Mouse (Mus musculus): ENCODE data around the gene S1pr5. TPM values are rescaled to one million over a fixed set of nuclear protein-coding genes. Genes with fewer than 3 reads are reported as not detected.

Gene S1pr5
- polyA plus RNA-seq, 1 experiment = 0.08 TPM

DNA sequence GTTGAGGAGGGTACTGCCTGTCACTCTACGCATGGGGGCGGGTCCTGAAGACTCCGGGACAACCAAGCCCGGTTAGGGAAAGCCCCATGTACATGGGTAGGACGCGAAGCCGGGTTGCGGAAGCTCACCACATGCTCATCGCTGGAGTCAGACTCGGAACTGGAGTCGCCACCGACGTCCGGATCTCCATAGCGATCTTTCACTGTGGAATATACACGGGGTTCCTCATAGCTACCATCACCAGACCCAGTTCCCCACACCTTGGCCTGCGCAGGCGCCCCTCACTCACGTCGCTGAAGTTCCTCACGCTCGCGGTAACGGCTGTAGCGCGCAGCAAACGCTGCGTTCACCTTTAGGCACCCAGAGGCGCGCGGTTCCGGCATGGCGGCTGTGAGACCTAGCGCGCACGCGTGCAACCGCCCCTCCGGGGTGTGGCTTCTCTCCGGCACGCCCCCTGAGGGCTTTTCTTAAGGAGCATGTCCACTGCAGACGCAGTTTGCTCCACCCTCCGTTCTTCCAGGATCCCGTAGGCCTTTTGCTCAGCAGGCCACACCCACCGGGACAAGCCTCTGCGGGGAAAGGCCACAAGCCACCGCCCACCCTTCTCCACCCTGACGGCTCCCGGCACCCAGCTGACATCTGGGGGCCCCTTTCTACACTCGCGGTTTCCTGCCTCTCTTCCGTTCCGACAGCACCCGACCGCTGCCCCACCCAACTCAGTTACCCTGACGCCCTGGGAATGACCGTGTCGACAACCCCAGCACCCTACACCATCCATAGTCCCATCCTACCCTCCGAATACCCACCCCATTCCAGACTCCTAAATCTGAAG lies 39.5 kb upstream of the S1pr5 start, which contains the start of gene Kri1:
TSS of gene Kri1 (minus strand) at position 399 of the 832 bp plus-strand sequence.
- H3K4me1 ChIP-seq (ENCODE audit: control insufficient read depth, insufficient read depth, insufficient read length, low read length) = peaks cover 9% of the 10 kb centered on the region
- TF ChIP-seq CTCF (IDR thresholded peaks at IDR 0.05; ENCODE audit: extremely low read depth, insufficient read length, insufficient replicate concordance, low read depth, low read length) (no peak), POLR2A (IDR thresholded peaks at IDR 0.05; ENCODE audit: low read depth, low read length) (peak; percentile 40)
- H3K36me3 ChIP-seq (ENCODE audit: control insufficient read depth, insufficient read depth, low read length) = peaks cover 7% of the 10 kb centered on the region; the same call in 1 of the 2 replicates
- WGBS = under 1% methylated on average over 59 of the region's 59 CpGs
- H3K27me3 ChIP-seq (ENCODE audit: control insufficient read depth, insufficient read depth, low read length) = no peaks in the 10 kb centered on the region
- peak within 1 kb of the TSS; percentile 76 for H3K4me3 ChIP-seq (ENCODE audit: low read depth, low read length)
- H3K27ac ChIP-seq (ENCODE audit: insufficient read depth, low read depth, low read length) = peak within 1 kb of the TSS; percentile 67

DNA sequence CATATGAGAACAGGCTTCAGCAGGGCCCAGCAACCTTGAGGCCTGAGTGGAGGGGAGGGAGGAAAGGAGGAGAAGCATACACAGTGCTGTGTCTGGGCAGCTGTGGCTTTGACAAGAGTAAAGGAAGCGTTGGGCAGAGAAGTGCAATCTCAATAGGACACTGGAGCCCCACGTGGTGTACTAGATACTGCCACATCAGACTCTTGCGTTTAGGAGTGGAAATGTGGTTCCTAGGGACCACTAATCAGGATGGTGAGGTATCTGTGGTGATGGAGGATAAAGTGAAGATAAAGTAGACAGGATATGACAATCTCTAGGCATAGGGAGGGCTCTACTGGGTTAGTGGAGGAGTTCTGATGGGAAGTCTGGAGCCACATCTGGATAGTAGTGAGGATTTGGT lies 38.5 kb upstream of the S1pr5 start:
- Histone ChIP-seq H3K27me3 (ENCODE audit: control insufficient read depth, insufficient read depth, low read length) (no peaks in the 10 kb centered on the region), H3K27ac (ENCODE audit: insufficient read depth, low read depth, low read length) (no peak overlapping the region), H3K4me1 (ENCODE audit: control insufficient read depth, insufficient read depth, insufficient read length, low read length) (peaks cover 9% of the 10 kb centered on the region), H3K36me3 (ENCODE audit: control insufficient read depth, insufficient read depth, low read length) (peaks cover 14% of the 10 kb centered on the region), H3K4me3 (ENCODE audit: low read depth, low read length) (no peak overlapping the region)
- no peak for TF ChIP-seq CTCF (IDR thresholded peaks at IDR 0.05; ENCODE audit: extremely low read depth, insufficient read length, insufficient replicate concordance, low read depth, low read length)
- no peak for TF ChIP-seq POLR2A (IDR thresholded peaks at IDR 0.05; ENCODE audit: low read depth, low read length)
- WGBS = 30% methylated on average over 3 of the region's 3 CpGs

DNA sequence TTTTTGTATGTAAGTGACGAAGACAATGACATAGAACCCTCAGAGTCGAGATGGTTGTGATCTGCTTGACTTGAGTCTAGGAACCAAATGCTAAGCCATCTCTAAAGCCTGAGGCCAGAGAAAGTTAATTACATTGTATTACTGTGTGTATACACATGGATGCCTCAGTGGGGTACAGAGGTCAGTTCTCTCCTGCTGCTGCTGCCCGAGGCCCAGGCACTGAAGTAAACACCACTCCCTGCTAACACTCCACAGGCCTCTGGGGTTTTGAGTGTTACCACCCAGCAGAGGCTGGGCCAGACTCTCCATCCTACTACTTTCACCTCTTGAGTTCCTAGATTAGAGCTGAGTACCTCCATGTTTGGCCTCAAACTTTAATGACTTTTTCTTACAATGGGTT lies 35.8 kb upstream of the S1pr5 start:
- Histone ChIP-seq H3K4me1 (ENCODE audit: control insufficient read depth, insufficient read depth, insufficient read length, low read length) (peaks cover 8% of the 10 kb centered on the region), H3K27me3 (ENCODE audit: control insufficient read depth, insufficient read depth, low read length) (no peaks in the 10 kb centered on the region), H3K36me3 (ENCODE audit: control insufficient read depth, insufficient read depth, low read length) (peaks cover 37% of the 10 kb centered on the region), H3K27ac (ENCODE audit: insufficient read depth, low read depth, low read length) (no peak overlapping the region), H3K4me3 (ENCODE audit: low read depth, low read length) (no peak overlapping the region)
- TF ChIP-seq CTCF (IDR thresholded peaks at IDR 0.05; ENCODE audit: extremely low read depth, insufficient read length, insufficient replicate concordance, low read depth, low read length) = no peak
- 63% methylated on average over 3 of the region's 3 CpGs for WGBS

DNA sequence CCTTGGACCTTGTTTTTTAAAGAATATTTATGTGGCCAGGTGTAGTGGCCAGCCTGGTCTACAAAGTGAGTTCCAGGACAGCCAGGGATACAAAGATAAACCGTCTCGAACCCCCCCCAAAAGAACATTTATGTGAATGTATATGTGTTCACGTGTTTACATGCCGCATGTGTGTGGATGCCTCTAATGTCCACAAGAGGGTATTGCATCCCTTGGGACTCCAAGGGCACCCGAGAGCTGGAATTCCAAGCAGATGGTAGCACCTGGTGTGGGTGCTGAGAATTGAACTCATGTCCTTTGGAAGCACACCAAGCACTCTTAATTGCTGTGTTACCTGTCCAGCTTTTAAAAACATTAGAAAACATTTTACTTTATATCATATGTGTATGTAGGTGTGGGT lies 35.3 kb upstream of the S1pr5 start:
- TF ChIP-seq CTCF (IDR thresholded peaks at IDR 0.05; ENCODE audit: extremely low read depth, insufficient read length, insufficient replicate concordance, low read depth, low read length) (no peak), POLR2A (IDR thresholded peaks at IDR 0.05; ENCODE audit: low read depth, low read length) (no peak)
- peaks cover 40% of the 10 kb centered on the region for H3K36me3 ChIP-seq (ENCODE audit: control insufficient read depth, insufficient read depth, low read length)
- 90% methylated on average over 5 of the region's 5 CpGs for WGBS
- peaks cover 5% of the 10 kb centered on the region for H3K4me1 ChIP-seq (ENCODE audit: control insufficient read depth, insufficient read depth, insufficient read length, low read length)
- no peaks in the 10 kb centered on the region for H3K27me3 ChIP-seq (ENCODE audit: control insufficient read depth, insufficient read depth, low read length)
- no peak overlapping the region for H3K4me3 ChIP-seq (ENCODE audit: low read depth, low read length)
- no peak overlapping the region for H3K27ac ChIP-seq (ENCODE audit: insufficient read depth, low read depth, low read length)

DNA sequence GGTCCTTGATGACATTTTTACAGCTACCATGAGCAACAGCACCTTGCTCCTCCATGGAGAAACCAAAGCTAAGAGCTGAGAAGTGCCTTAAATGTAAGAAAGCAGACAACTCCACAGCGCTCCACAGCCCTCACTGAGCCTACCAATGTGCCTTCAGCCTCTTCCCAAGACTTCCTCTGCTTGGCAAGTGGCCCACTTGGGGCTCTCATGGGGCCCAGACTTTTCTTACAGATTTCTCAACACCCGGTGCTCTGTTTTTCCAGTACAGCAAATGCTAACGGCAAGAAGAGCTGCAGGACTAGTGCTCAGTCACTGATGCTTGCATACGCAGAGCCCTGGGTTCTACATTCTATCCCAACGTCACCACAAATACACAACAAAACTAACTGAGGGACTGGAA lies 29.5 kb upstream of the S1pr5 start:
- TF ChIP-seq CTCF (IDR thresholded peaks at IDR 0.05; ENCODE audit: extremely low read depth, insufficient read length, insufficient replicate concordance, low read depth, low read length) (no peak), POLR2A (IDR thresholded peaks at IDR 0.05; ENCODE audit: low read depth, low read length) (no peak)
- H3K36me3 ChIP-seq (ENCODE audit: control insufficient read depth, insufficient read depth, low read length) = peaks cover 70% of the 10 kb centered on the region
- WGBS = 90% methylated on average over 5 of the region's 5 CpGs
- H3K27me3 ChIP-seq (ENCODE audit: control insufficient read depth, insufficient read depth, low read length) = no peaks in the 10 kb centered on the region
- no peaks in the 10 kb centered on the region for H3K4me1 ChIP-seq (ENCODE audit: control insufficient read depth, insufficient read depth, insufficient read length, low read length)
- no peak overlapping the region for H3K4me3 ChIP-seq (ENCODE audit: low read depth, low read length)
- H3K27ac ChIP-seq (ENCODE audit: insufficient read depth, low read depth, low read length) = no peak overlapping the region

DNA sequence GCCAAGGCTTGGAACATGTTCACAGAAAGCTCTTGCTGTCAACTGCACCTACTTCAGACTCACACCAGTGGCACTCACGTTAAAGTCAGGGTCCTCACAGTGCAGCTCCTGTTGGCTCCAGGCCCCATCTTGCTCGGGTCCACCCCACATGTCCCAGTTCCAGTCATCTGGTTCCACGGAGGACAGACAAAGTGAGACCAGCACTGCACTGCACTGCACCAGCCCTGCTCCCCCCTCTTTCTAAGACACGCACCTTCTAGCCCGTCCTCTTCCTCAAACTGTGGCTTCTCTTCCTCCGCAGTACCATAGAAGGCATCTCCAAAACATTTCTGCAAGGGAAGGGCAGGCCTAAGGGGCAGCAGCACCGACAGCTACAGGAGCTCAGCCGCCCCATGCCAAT lies 28.1 kb upstream of the S1pr5 start:
- no peaks in the 10 kb centered on the region for H3K27me3 ChIP-seq (ENCODE audit: control insufficient read depth, insufficient read depth, low read length)
- no peak overlapping the region for H3K4me3 ChIP-seq (ENCODE audit: low read depth, low read length)
- H3K27ac ChIP-seq (ENCODE audit: insufficient read depth, low read depth, low read length) = no peak overlapping the region
- 81% methylated on average over 8 of the region's 8 CpGs for WGBS
- peaks cover 72% of the 10 kb centered on the region for H3K36me3 ChIP-seq (ENCODE audit: control insufficient read depth, insufficient read depth, low read length)
- H3K4me1 ChIP-seq (ENCODE audit: control insufficient read depth, insufficient read depth, insufficient read length, low read length) = no peaks in the 10 kb centered on the region
- TF ChIP-seq POLR2A (IDR thresholded peaks at IDR 0.05; ENCODE audit: low read depth, low read length) (no peak), CTCF (IDR thresholded peaks at IDR 0.05; ENCODE audit: extremely low read depth, insufficient read length, insufficient replicate concordance, low read depth, low read length) (no peak)

DNA sequence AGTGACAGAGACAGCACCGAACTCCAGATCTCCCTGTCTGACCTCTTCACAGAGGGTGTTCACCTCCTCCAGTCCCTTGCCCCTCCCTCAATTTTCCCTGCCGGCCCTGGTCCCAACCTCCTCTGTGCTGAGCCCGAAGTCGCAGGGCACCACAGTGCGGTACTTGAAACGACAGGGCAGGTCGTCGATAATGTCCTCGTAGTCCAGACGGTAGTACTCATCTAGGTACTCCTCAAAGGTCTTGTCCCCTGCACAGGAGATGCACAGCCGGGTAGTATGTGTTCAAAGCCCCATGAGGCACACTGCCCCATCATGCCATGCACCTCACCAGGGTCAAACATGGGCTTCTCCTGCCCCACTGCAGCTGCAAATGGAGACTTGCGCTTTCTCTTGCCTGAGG lies 27.5 kb upstream of the S1pr5 start:
- no peaks in the 10 kb centered on the region for H3K4me1 ChIP-seq (ENCODE audit: control insufficient read depth, insufficient read depth, insufficient read length, low read length)
- H3K27ac ChIP-seq (ENCODE audit: insufficient read depth, low read depth, low read length) = no peak overlapping the region
- H3K4me3 ChIP-seq (ENCODE audit: low read depth, low read length) = no peak overlapping the region
- 86% methylated on average over 12 of the region's 12 CpGs for WGBS
- no peaks in the 10 kb centered on the region for H3K27me3 ChIP-seq (ENCODE audit: control insufficient read depth, insufficient read depth, low read length)
- TF ChIP-seq CTCF (IDR thresholded peaks at IDR 0.05; ENCODE audit: extremely low read depth, insufficient read length, insufficient replicate concordance, low read depth, low read length) (no peak), POLR2A (IDR thresholded peaks at IDR 0.05; ENCODE audit: low read depth, low read length) (no peak)
- H3K36me3 ChIP-seq (ENCODE audit: control insufficient read depth, insufficient read depth, low read length) = peaks cover 72% of the 10 kb centered on the region

Data from small intestine, adult 2 months (tissue).